Mouse (Mus musculus): Measurements from ENCODE around the gene Slc15a1.

Slc15a1 gene

GRCm38 (mm10) chr14:121500577-121500976 lies 4.5 kb downstream of the Slc15a1 start:
- Histone ChIP-seq H3K27me3 (ENCODE audit: insufficient read depth, low read length) (no peaks in the 10 kb centered on the region; the same call in 1 of the 2 replicates), H3K4me1 (replicated peaks; ENCODE audit: low read depth, low read length) (peaks cover 49% of the 10 kb centered on the region)
- TF ChIP-seq CTCF (conservative IDR thresholded peaks at IDR 0.05; ENCODE audit: low read length), result no peak
- no peak for TF ChIP-seq POU5F1 (IDR thresholded peaks at IDR 0.05; ENCODE audit: borderline replicate concordance, low read length)
- TF ChIP-seq NANOG (IDR thresholded peaks at IDR 0.05; ENCODE audit: borderline replicate concordance, low read length), result no peak

GRCm38 (mm10) chr14:121499769-121500168 lies 5.3 kb downstream of the Slc15a1 start:
- TF ChIP-seq NANOG (IDR thresholded peaks at IDR 0.05; ENCODE audit: borderline replicate concordance, low read length) (no peak), CTCF (conservative IDR thresholded peaks at IDR 0.05; ENCODE audit: low read length) (no peak), POU5F1 (IDR thresholded peaks at IDR 0.05; ENCODE audit: borderline replicate concordance, low read length) (no peak)
- Histone ChIP-seq H3K4me1 (replicated peaks; ENCODE audit: low read depth, low read length) (peaks cover 41% of the 10 kb centered on the region), H3K9me3 (ENCODE audit: low read length) (no peaks in the 10 kb centered on the region), H3K4me3 (replicated peaks; ENCODE audit: low read length) (no peak overlapping the region), H3K27me3 (ENCODE audit: insufficient read depth, low read length) (no peaks in the 10 kb centered on the region), H3K36me3 (ENCODE audit: insufficient read depth, low read length) (no peaks in the 10 kb centered on the region)

More at GRCm38 (mm10) chr14:121500577-121500976, 4.5 kb downstream of the Slc15a1 start:
- no peak overlapping the region for H3K4me3 ChIP-seq (replicated peaks; ENCODE audit: low read length)
- H3K9me3 ChIP-seq (ENCODE audit: low read length), result no peaks in the 10 kb centered on the region
- H3K36me3 ChIP-seq (ENCODE audit: insufficient read depth, low read length), result no peaks in the 10 kb centered on the region

- Histone ChIP-seq H3K9me3 (ENCODE audit: low read length) (no peaks in the 10 kb centered on the region), H3K36me3 (ENCODE audit: insufficient read depth, low read length) (no peaks in the 10 kb centered on the region), H3K4me1 (replicated peaks; ENCODE audit: low read depth, low read length) (peaks cover 25% of the 10 kb centered on the region), H3K4me3 (replicated peaks; ENCODE audit: low read length) (no peak overlapping the region), H3K27me3 (ENCODE audit: insufficient read depth, low read length) (no peaks in the 10 kb centered on the region)
- no peak for TF ChIP-seq CTCF (conservative IDR thresholded peaks at IDR 0.05; ENCODE audit: low read length)
- TF ChIP-seq POU5F1 (IDR thresholded peaks at IDR 0.05; ENCODE audit: borderline replicate concordance, low read length), result no peak
- no peak for TF ChIP-seq NANOG (IDR thresholded peaks at IDR 0.05; ENCODE audit: borderline replicate concordance, low read length)
These were observed 7.3 kb downstream of the Slc15a1 start for GRCm38 (mm10) chr14:121497800-121498199.

- Histone ChIP-seq H3K27me3 (ENCODE audit: insufficient read depth, low read length) (no peaks in the 10 kb centered on the region), H3K9me3 (ENCODE audit: low read length) (no peaks in the 10 kb centered on the region), H3K36me3 (ENCODE audit: insufficient read depth, low read length) (peaks cover 5% of the 10 kb centered on the region; the same call in 1 of the 2 replicates), H3K4me1 (replicated peaks; ENCODE audit: low read depth, low read length) (peaks cover 13% of the 10 kb centered on the region), H3K4me3 (replicated peaks; ENCODE audit: low read length) (no peak overlapping the region)
- TF ChIP-seq CTCF (conservative IDR thresholded peaks at IDR 0.05; ENCODE audit: low read length) (no peak), NANOG (IDR thresholded peaks at IDR 0.05; ENCODE audit: borderline replicate concordance, low read length) (no peak), POU5F1 (IDR thresholded peaks at IDR 0.05; ENCODE audit: borderline replicate concordance, low read length) (no peak)
These were observed 9.3 kb downstream of the Slc15a1 start for GRCm38 (mm10) chr14:121495741-121496140.

GRCm38 (mm10) chr14:121495120-121495519 lies 9.9 kb downstream of the Slc15a1 start:
- H3K9me3 ChIP-seq (ENCODE audit: low read length), result no peaks in the 10 kb centered on the region
- no peaks in the 10 kb centered on the region for H3K27me3 ChIP-seq (ENCODE audit: insufficient read depth, low read length)
- H3K36me3 ChIP-seq (ENCODE audit: insufficient read depth, low read length), result peaks cover 9% of the 10 kb centered on the region; the same call in 1 of the 2 replicates
- peaks cover 13% of the 10 kb centered on the region for H3K4me1 ChIP-seq (replicated peaks; ENCODE audit: low read depth, low read length)
- TF ChIP-seq CTCF (conservative IDR thresholded peaks at IDR 0.05; ENCODE audit: low read length) (no peak), POU5F1 (IDR thresholded peaks at IDR 0.05; ENCODE audit: borderline replicate concordance, low read length) (no peak), NANOG (IDR thresholded peaks at IDR 0.05; ENCODE audit: borderline replicate concordance, low read length) (no peak)
- H3K4me3 ChIP-seq (replicated peaks; ENCODE audit: low read length), result no peak overlapping the region

- peaks cover 17% of the 10 kb centered on the region for H3K36me3 ChIP-seq (ENCODE audit: insufficient read depth, low read length)
- H3K4me3 ChIP-seq (replicated peaks; ENCODE audit: low read length), result no peak overlapping the region
- TF ChIP-seq NANOG (IDR thresholded peaks at IDR 0.05; ENCODE audit: borderline replicate concordance, low read length) (no peak), CTCF (conservative IDR thresholded peaks at IDR 0.05; ENCODE audit: low read length) (no peak), POU5F1 (IDR thresholded peaks at IDR 0.05; ENCODE audit: borderline replicate concordance, low read length) (no peak)
- H3K4me1 ChIP-seq (replicated peaks; ENCODE audit: low read depth, low read length), result peaks cover 6% of the 10 kb centered on the region; the same call in 1 of the 2 replicates
- no peaks in the 10 kb centered on the region for H3K9me3 ChIP-seq (ENCODE audit: low read length)
- no peaks in the 10 kb centered on the region for H3K27me3 ChIP-seq (ENCODE audit: insufficient read depth, low read length)
These were observed 10.8 kb downstream of the Slc15a1 start for GRCm38 (mm10) chr14:121494238-121494637.

GRCm38 (mm10) chr14:121493712-121494111 lies 11.3 kb downstream of the Slc15a1 start:
- no peaks in the 10 kb centered on the region for H3K9me3 ChIP-seq (ENCODE audit: low read length)

GRCm38 (mm10) chr14:121492328-121492727 lies 12.7 kb downstream of the Slc15a1 start:
- H3K4me3 ChIP-seq (replicated peaks; ENCODE audit: low read length), result no peak overlapping the region
- H3K4me1 ChIP-seq (replicated peaks; ENCODE audit: low read depth, low read length), result peaks cover 6% of the 10 kb centered on the region; the same call in 1 of the 2 replicates
- H3K9me3 ChIP-seq (ENCODE audit: low read length), result no peaks in the 10 kb centered on the region
- H3K27me3 ChIP-seq (ENCODE audit: insufficient read depth, low read length), result no peaks in the 10 kb centered on the region
- TF ChIP-seq POU5F1 (IDR thresholded peaks at IDR 0.05; ENCODE audit: borderline replicate concordance, low read length) (no peak), NANOG (IDR thresholded peaks at IDR 0.05; ENCODE audit: borderline replicate concordance, low read length) (no peak), CTCF (conservative IDR thresholded peaks at IDR 0.05; ENCODE audit: low read length) (no peak)
- H3K36me3 ChIP-seq (ENCODE audit: insufficient read depth, low read length), result peaks cover 24% of the 10 kb centered on the region

More at GRCm38 (mm10) chr14:121493712-121494111, 11.3 kb downstream of the Slc15a1 start:
- no peaks in the 10 kb centered on the region for H3K27me3 ChIP-seq (ENCODE audit: insufficient read depth, low read length)
- H3K4me1 ChIP-seq (replicated peaks; ENCODE audit: low read depth, low read length), result peaks cover 6% of the 10 kb centered on the region; the same call in 1 of the 2 replicates
- no peak overlapping the region for H3K4me3 ChIP-seq (replicated peaks; ENCODE audit: low read length)
- TF ChIP-seq NANOG (IDR thresholded peaks at IDR 0.05; ENCODE audit: borderline replicate concordance, low read length), result no peak
- no peak for TF ChIP-seq POU5F1 (IDR thresholded peaks at IDR 0.05; ENCODE audit: borderline replicate concordance, low read length)
- no peak for TF ChIP-seq CTCF (conservative IDR thresholded peaks at IDR 0.05; ENCODE audit: low read length)
- H3K36me3 ChIP-seq (ENCODE audit: insufficient read depth, low read length), result peaks cover 20% of the 10 kb centered on the region

GRCm38 (mm10) chr14:121485722-121486121 lies 19.3 kb downstream of the Slc15a1 start:
- Histone ChIP-seq H3K27me3 (ENCODE audit: insufficient read depth, low read length) (no peaks in the 10 kb centered on the region), H3K9me3 (ENCODE audit: low read length) (no peaks in the 10 kb centered on the region), H3K4me1 (replicated peaks; ENCODE audit: low read depth, low read length) (no peaks in the 10 kb centered on the region), H3K36me3 (ENCODE audit: insufficient read depth, low read length) (peaks cover 33% of the 10 kb centered on the region), H3K4me3 (replicated peaks; ENCODE audit: low read length) (no peak overlapping the region)
- no peak for TF ChIP-seq NANOG (IDR thresholded peaks at IDR 0.05; ENCODE audit: borderline replicate concordance, low read length)
- no peak for TF ChIP-seq POU5F1 (IDR thresholded peaks at IDR 0.05; ENCODE audit: borderline replicate concordance, low read length)
